Mouse (Mus musculus) mouse embryonic stem cell (cell line): ENCODE measurements around the gene Atp23.

Experiments
- in situ Hi-C, 2 experiments: fragments of 300-500 bp; cut with MboI; formaldehyde crosslinking; loops; 1 replicate in 1 of 2; 3 replicates in 1 of 2; pipeline ENCODE4 v1.14.3; 2019 to 2020; ENCODE audit warnings: low sequenced_read_pairs in 2 of 2, low pct_unique_long_range_greater_than_20kb in 1 of 2, mixed read lengths in 1 of 2; ENCODE audit not compliant: unreplicated experiment in 1 of 2

Gene Atp23

GRCm38 (mm10) chr10:126920220-126920619 is 19.1 kb upstream of the Atp23 start:
- in situ Hi-C loops: no loop called here

- in situ Hi-C loops: loop anchor here in 1 of 2 experiments (5.0 kb wide), 1 partner anchor 73 kb away; no protein-coding TSS in a partner anchor
Measured at GRCm38 (mm10) chr10:126919067-126919466, 17.9 kb upstream of the Atp23 start.

- in situ Hi-C loops: no loop called here
Measured at GRCm38 (mm10) chr10:126914288-126914687, 13.1 kb upstream of the Atp23 start.

GRCm38 (mm10) chr10:126911479-126911878 is 10.3 kb upstream of the Atp23 start:
- in situ Hi-C loops: no loop called here

- in situ Hi-C loops: no loop called here
Measured at GRCm38 (mm10) chr10:126906811-126907210, 5.7 kb upstream of the Atp23 start.

- in situ Hi-C loops: no loop called here
Measured at GRCm38 (mm10) chr10:126905650-126906075, 4.5 kb upstream of the Atp23 start.

GRCm38 (mm10) chr10:126905086-126905485 is 3.9 kb upstream of the Atp23 start:
- in situ Hi-C loops: no loop called here

GRCm38 (mm10) chr10:126904221-126904620 is 3.1 kb upstream of the Atp23 start:
- in situ Hi-C loops: no loop called here

GRCm38 (mm10) chr10:126901488-126901843 is 311 bp upstream of the Atp23 start:
- in situ Hi-C loops: no loop called here

GRCm38 (mm10) chr10:126895891-126896290 is 5.3 kb downstream of the Atp23 start:
- in situ Hi-C loops: no loop called here

GRCm38 (mm10) chr10:126894061-126894460 is 7.1 kb downstream of the Atp23 start:
- in situ Hi-C loops: no loop called here

GRCm38 (mm10) chr10:126893145-126893544 is 8.0 kb downstream of the Atp23 start:
- in situ Hi-C loops: no loop called here

GRCm38 (mm10) chr10:126873755-126874154 is 27.4 kb downstream of the Atp23 start:
- in situ Hi-C loops: no loop called here

GRCm38 (mm10) chr10:126872256-126872655 is 28.9 kb downstream of the Atp23 start:
- in situ Hi-C loops: no loop called here

GRCm38 (mm10) chr10:126869372-126870318 is 31.5 kb downstream of the Atp23 start:
- in situ Hi-C loops: no loop called here

- in situ Hi-C loops: no loop called here
Measured at GRCm38 (mm10) chr10:126865284-126865683, 35.9 kb downstream of the Atp23 start.

GRCm38 (mm10) chr10:126862193-126862592 is 39.0 kb downstream of the Atp23 start:
- in situ Hi-C loops: no loop called here

GRCm38 (mm10) chr10:126853286-126853685 is 47.9 kb downstream of the Atp23 start:
- in situ Hi-C loops: no loop called here

- in situ Hi-C loops: no loop called here
Measured at GRCm38 (mm10) chr10:126845309-126845911, 55.7 kb downstream of the Atp23 start.

- in situ Hi-C loops: no loop called here
Measured at GRCm38 (mm10) chr10:126844689-126845088, 56.5 kb downstream of the Atp23 start.
